Mouse (Mus musculus): ENCODE measurements at regions not wholly inside any gene's neighbourhood (a gene's known extent, or its start where the extent isn't known, plus 50 kb on each side); places are given as distances from the start of the nearest gene placed in this dataset.
"Not testable (repeated sequence)": the region's sequence is repeated elsewhere in the genome, so short reads cannot be mapped to it uniquely, and the experiment has no call there.

GRCm38 (mm10) chr3:120342747-120343377 is 558.6 kb upstream of the Ptbp2 start:
- 68% methylated on average over 4 of the region's 4 CpGs for WGBS
- no peak overlapping the region for H3K4me3 ChIP-seq (ENCODE audit: low read depth, low read length)
- no peaks in the 10 kb centered on the region for H3K4me1 ChIP-seq (ENCODE audit: control insufficient read depth, insufficient read depth, low read length)
- no peak for ATAC-seq (ENCODE audit: low read depth)
- H3K36me3 ChIP-seq (ENCODE audit: control insufficient read depth, insufficient read depth, low read length), result no peaks in the 10 kb centered on the region
- H3K9ac ChIP-seq (replicated peaks; ENCODE audit: low read depth, low read length), result no peak overlapping the region
- H3K27me3 ChIP-seq (ENCODE audit: control insufficient read depth, insufficient read depth, low read length), result no peaks in the 10 kb centered on the region
- H3K9me3 ChIP-seq (ENCODE audit: control insufficient read depth, low read length), result no peaks in the 10 kb centered on the region
- H3K4me2 ChIP-seq (ENCODE audit: low read depth, low read length), result no peak overlapping the region
- no peak overlapping the region for H3K27ac ChIP-seq (ENCODE audit: low read depth, low read length)

GRCm38 (mm10) chr3:120341882-120342281 is 557.6 kb upstream of the Ptbp2 start:
- H3K27ac ChIP-seq (ENCODE audit: low read depth, low read length), result no peak overlapping the region
- H3K4me1 ChIP-seq (ENCODE audit: control insufficient read depth, insufficient read depth, low read length), result no peaks in the 10 kb centered on the region
- no peaks in the 10 kb centered on the region for H3K27me3 ChIP-seq (ENCODE audit: control insufficient read depth, insufficient read depth, low read length)
- no peaks in the 10 kb centered on the region for H3K36me3 ChIP-seq (ENCODE audit: control insufficient read depth, insufficient read depth, low read length)
- whole genome bisulfite sequencing, result 41% methylated on average over 2 of the region's 2 CpGs
- no peak for ATAC-seq (ENCODE audit: low read depth)
- no peak overlapping the region for H3K9ac ChIP-seq (replicated peaks; ENCODE audit: low read depth, low read length)
- no peaks in the 10 kb centered on the region for H3K9me3 ChIP-seq (ENCODE audit: control insufficient read depth, low read length)
- no peak overlapping the region for H3K4me3 ChIP-seq (ENCODE audit: low read depth, low read length)
- no peak overlapping the region for H3K4me2 ChIP-seq (ENCODE audit: low read depth, low read length)

- WGBS, result 76% methylated on average over 7 of the region's 7 CpGs
- H3K4me3 ChIP-seq (ENCODE audit: low read depth, low read length), result no peak overlapping the region
- no peak for ATAC-seq (ENCODE audit: low read depth)
- no peaks in the 10 kb centered on the region for H3K27me3 ChIP-seq (ENCODE audit: control insufficient read depth, insufficient read depth, low read length)
- H3K4me1 ChIP-seq (ENCODE audit: control insufficient read depth, insufficient read depth, low read length), result no peaks in the 10 kb centered on the region
- H3K9me3 ChIP-seq (ENCODE audit: control insufficient read depth, low read length), result no peaks in the 10 kb centered on the region
- H3K4me2 ChIP-seq (ENCODE audit: low read depth, low read length), result no peak overlapping the region
- no peak overlapping the region for H3K9ac ChIP-seq (replicated peaks; ENCODE audit: low read depth, low read length)
- no peaks in the 10 kb centered on the region for H3K36me3 ChIP-seq (ENCODE audit: control insufficient read depth, insufficient read depth, low read length)
- no peak overlapping the region for H3K27ac ChIP-seq (ENCODE audit: low read depth, low read length)
Measured at GRCm38 (mm10) chr3:120335843-120336585, 551.7 kb upstream of the Ptbp2 start.

GRCm38 (mm10) chr3:120307042-120307441 is 522.8 kb upstream of the Ptbp2 start:
- 95% methylated on average over 3 of the region's 3 CpGs for WGBS
- H3K4me1 ChIP-seq (ENCODE audit: control insufficient read depth, insufficient read depth, low read length); H3K4me3 ChIP-seq (ENCODE audit: low read depth, low read length); H3K9me3 ChIP-seq (ENCODE audit: control insufficient read depth, low read length); H3K27ac ChIP-seq (ENCODE audit: low read depth, low read length); ATAC-seq (ENCODE audit: low read depth); H3K36me3 ChIP-seq (ENCODE audit: control insufficient read depth, insufficient read depth, low read length); H3K27me3 ChIP-seq (ENCODE audit: control insufficient read depth, insufficient read depth, low read length); H3K4me2 ChIP-seq (ENCODE audit: low read depth, low read length); H3K9ac ChIP-seq (replicated peaks; ENCODE audit: low read depth, low read length): not testable (repeated sequence)

GRCm38 (mm10) chr3:120305608-120306007 is 521.3 kb upstream of the Ptbp2 start:
- Histone ChIP-seq H3K4me1 (ENCODE audit: control insufficient read depth, insufficient read depth, low read length) (0 out of 2 replicates have a peak, but pooled peaks cover 5% of the 10 kb centered on the region), H3K4me2 (ENCODE audit: low read depth, low read length) (no peak overlapping the region), H3K9ac (replicated peaks; ENCODE audit: low read depth, low read length) (no peak overlapping the region), H3K4me3 (ENCODE audit: low read depth, low read length) (no peak overlapping the region), H3K9me3 (ENCODE audit: control insufficient read depth, low read length) (no peaks in the 10 kb centered on the region), H3K27ac (ENCODE audit: low read depth, low read length) (no peak overlapping the region), H3K36me3 (ENCODE audit: control insufficient read depth, insufficient read depth, low read length) (no peaks in the 10 kb centered on the region), H3K27me3 (ENCODE audit: control insufficient read depth, insufficient read depth, low read length) (no peaks in the 10 kb centered on the region)
- WGBS, result 16% methylated on average over 8 of the region's 8 CpGs
- ATAC-seq (ENCODE audit: low read depth), result peak; percentile 49; the same call in 1 of the 2 replicates
